Mouse (Mus musculus): ENCODE measurements around the gene Pard3b. TPM values are rescaled to one million over a fixed set of nuclear protein-coding genes. Genes with fewer than 3 reads are reported as not detected.

Pard3b gene
- polyA plus RNA-seq, 1 experiment from 2014 or later: 11.4 TPM

GRCm38 (mm10) chr1:62129186-62129585 lies 490.6 kb downstream of the Pard3b start:
- WGBS: 98% methylated on average over 2 of the region's 2 CpGs
- Histone ChIP-seq H3K9me3 (replicated peaks; ENCODE audit: control insufficient read depth, low read length) (no peaks in the 10 kb centered on the region), H3K27ac (ENCODE audit: low read length) (no peak overlapping the region), H3K27me3 (ENCODE audit: control insufficient read depth, insufficient read depth, low read length) (no peaks in the 10 kb centered on the region), H3K4me3 (ENCODE audit: low read length) (no peak overlapping the region), H3K4me2 (ENCODE audit: low read depth, low read length) (no peak overlapping the region), H3K4me1 (ENCODE audit: control insufficient read depth, insufficient read depth, low read length) (no peaks in the 10 kb centered on the region), H3K36me3 (ENCODE audit: control insufficient read depth, insufficient read depth) (no peaks in the 10 kb centered on the region), H3K9ac (ENCODE audit: low read length) (no peak overlapping the region)
- no peak for ATAC-seq (replicated peaks; ENCODE audit: extremely low read depth, insufficient read depth, low FRiP score)

GRCm38 (mm10) chr1:62148134-62148533 lies 509.5 kb downstream of the Pard3b start:
- H3K27me3 ChIP-seq (ENCODE audit: control insufficient read depth, insufficient read depth, low read length): no peaks in the 10 kb centered on the region
- H3K4me2 ChIP-seq (ENCODE audit: low read depth, low read length): no peak overlapping the region
- H3K4me1 ChIP-seq (ENCODE audit: control insufficient read depth, insufficient read depth, low read length): no peaks in the 10 kb centered on the region
- no peak overlapping the region for H3K27ac ChIP-seq (ENCODE audit: low read length)
- no peaks in the 10 kb centered on the region for H3K36me3 ChIP-seq (ENCODE audit: control insufficient read depth, insufficient read depth)
- no peak overlapping the region for H3K9ac ChIP-seq (ENCODE audit: low read length)
- H3K9me3 ChIP-seq (replicated peaks; ENCODE audit: control insufficient read depth, low read length): no peaks in the 10 kb centered on the region
- ATAC-seq (replicated peaks; ENCODE audit: extremely low read depth, insufficient read depth, low FRiP score): no peak
- no peak overlapping the region for H3K4me3 ChIP-seq (ENCODE audit: low read length)
- WGBS: 73% methylated on average over 4 of the region's 4 CpGs

GRCm38 (mm10) chr1:62148786-62149185 lies 510.2 kb downstream of the Pard3b start:
- Histone ChIP-seq H3K9ac (ENCODE audit: low read length) (no peak overlapping the region), H3K4me2 (ENCODE audit: low read depth, low read length) (no peak overlapping the region), H3K4me1 (ENCODE audit: control insufficient read depth, insufficient read depth, low read length) (no peaks in the 10 kb centered on the region), H3K27me3 (ENCODE audit: control insufficient read depth, insufficient read depth, low read length) (no peaks in the 10 kb centered on the region), H3K36me3 (ENCODE audit: control insufficient read depth, insufficient read depth) (no peaks in the 10 kb centered on the region), H3K9me3 (replicated peaks; ENCODE audit: control insufficient read depth, low read length) (no peaks in the 10 kb centered on the region), H3K4me3 (ENCODE audit: low read length) (no peak overlapping the region), H3K27ac (ENCODE audit: low read length) (no peak overlapping the region)
- 73% methylated on average over 6 of the region's 6 CpGs for WGBS
- no peak for ATAC-seq (replicated peaks; ENCODE audit: extremely low read depth, insufficient read depth, low FRiP score)

- H3K4me2 ChIP-seq (ENCODE audit: low read depth, low read length): no peak overlapping the region
- H3K9ac ChIP-seq (ENCODE audit: low read length): no peak overlapping the region
- H3K36me3 ChIP-seq (ENCODE audit: control insufficient read depth, insufficient read depth): no peaks in the 10 kb centered on the region
- H3K27ac ChIP-seq (ENCODE audit: low read length): no peak overlapping the region
- ATAC-seq (replicated peaks; ENCODE audit: extremely low read depth, insufficient read depth, low FRiP score): no peak
- 62% methylated on average over 1 of the region's 1 CpGs for WGBS
- H3K4me3 ChIP-seq (ENCODE audit: low read length): no peak overlapping the region
- H3K9me3 ChIP-seq (replicated peaks; ENCODE audit: control insufficient read depth, low read length): no peaks in the 10 kb centered on the region
- no peaks in the 10 kb centered on the region for H3K4me1 ChIP-seq (ENCODE audit: control insufficient read depth, insufficient read depth, low read length)
- no peaks in the 10 kb centered on the region for H3K27me3 ChIP-seq (ENCODE audit: control insufficient read depth, insufficient read depth, low read length)
These were observed 517.3 kb downstream of the Pard3b start for GRCm38 (mm10) chr1:62155970-62156369.

GRCm38 (mm10) chr1:62159592-62159991 lies 521.0 kb downstream of the Pard3b start:
- H3K4me1 ChIP-seq (ENCODE audit: control insufficient read depth, insufficient read depth, low read length): no peaks in the 10 kb centered on the region
- H3K36me3 ChIP-seq (ENCODE audit: control insufficient read depth, insufficient read depth): no peaks in the 10 kb centered on the region
- no peak overlapping the region for H3K4me2 ChIP-seq (ENCODE audit: low read depth, low read length)
- no peaks in the 10 kb centered on the region for H3K9me3 ChIP-seq (replicated peaks; ENCODE audit: control insufficient read depth, low read length)
- no peaks in the 10 kb centered on the region for H3K27me3 ChIP-seq (ENCODE audit: control insufficient read depth, insufficient read depth, low read length)
- ATAC-seq (replicated peaks; ENCODE audit: extremely low read depth, insufficient read depth, low FRiP score): no peak
- no peak overlapping the region for H3K9ac ChIP-seq (ENCODE audit: low read length)
- WGBS: 75% methylated on average over 2 of the region's 2 CpGs
- H3K27ac ChIP-seq (ENCODE audit: low read length): no peak overlapping the region
- no peak overlapping the region for H3K4me3 ChIP-seq (ENCODE audit: low read length)

GRCm38 (mm10) chr1:62175013-62175640 lies 536.5 kb downstream of the Pard3b start:
- 68% methylated on average over 1 of the region's 1 CpGs for WGBS
- Histone ChIP-seq H3K4me2 (ENCODE audit: low read depth, low read length) (no peak overlapping the region), H3K4me3 (ENCODE audit: low read length) (no peak overlapping the region), H3K27ac (ENCODE audit: low read length) (no peak overlapping the region), H3K9ac (ENCODE audit: low read length) (no peak overlapping the region), H3K4me1 (ENCODE audit: control insufficient read depth, insufficient read depth, low read length) (no peaks in the 10 kb centered on the region), H3K27me3 (ENCODE audit: control insufficient read depth, insufficient read depth, low read length) (no peaks in the 10 kb centered on the region), H3K36me3 (ENCODE audit: control insufficient read depth, insufficient read depth) (no peaks in the 10 kb centered on the region), H3K9me3 (replicated peaks; ENCODE audit: control insufficient read depth, low read length) (no peaks in the 10 kb centered on the region)
- no peak for ATAC-seq (replicated peaks; ENCODE audit: extremely low read depth, insufficient read depth, low FRiP score)

- no peak overlapping the region for H3K4me3 ChIP-seq (ENCODE audit: low read length)
- no peaks in the 10 kb centered on the region for H3K27me3 ChIP-seq (ENCODE audit: control insufficient read depth, insufficient read depth, low read length)
- peaks cover 6% of the 10 kb centered on the region for H3K4me1 ChIP-seq (ENCODE audit: control insufficient read depth, insufficient read depth, low read length)
- H3K27ac ChIP-seq (ENCODE audit: low read length): no peak overlapping the region
- H3K9me3 ChIP-seq (replicated peaks; ENCODE audit: control insufficient read depth, low read length): no peaks in the 10 kb centered on the region
- H3K4me2 ChIP-seq (ENCODE audit: low read depth, low read length): no peak overlapping the region
- ATAC-seq (replicated peaks; ENCODE audit: extremely low read depth, insufficient read depth, low FRiP score): no peak
- no peak overlapping the region for H3K9ac ChIP-seq (ENCODE audit: low read length)
- H3K36me3 ChIP-seq (ENCODE audit: control insufficient read depth, insufficient read depth): no peaks in the 10 kb centered on the region
- WGBS: 17% methylated on average over 5 of the region's 5 CpGs
These were observed 543.0 kb downstream of the Pard3b start for GRCm38 (mm10) chr1:62181638-62182037.

GRCm38 (mm10) chr1:62182634-62183033 lies 544.0 kb downstream of the Pard3b start:
- Histone ChIP-seq H3K27me3 (ENCODE audit: control insufficient read depth, insufficient read depth, low read length) (no peaks in the 10 kb centered on the region), H3K27ac (ENCODE audit: low read length) (no peak overlapping the region), H3K9me3 (replicated peaks; ENCODE audit: control insufficient read depth, low read length) (no peaks in the 10 kb centered on the region), H3K4me3 (ENCODE audit: low read length) (no peak overlapping the region), H3K36me3 (ENCODE audit: control insufficient read depth, insufficient read depth) (no peaks in the 10 kb centered on the region), H3K4me1 (ENCODE audit: control insufficient read depth, insufficient read depth, low read length) (peaks cover 6% of the 10 kb centered on the region), H3K9ac (ENCODE audit: low read length) (no peak overlapping the region), H3K4me2 (ENCODE audit: low read depth, low read length) (no peak overlapping the region)
- WGBS: 80% methylated on average over 3 of the region's 3 CpGs
- no peak for ATAC-seq (replicated peaks; ENCODE audit: extremely low read depth, insufficient read depth, low FRiP score)

GRCm38 (mm10) chr1:62190786-62191185 lies 552.2 kb downstream of the Pard3b start:
- Histone ChIP-seq H3K4me2 (ENCODE audit: low read depth, low read length) (no peak overlapping the region), H3K4me1 (ENCODE audit: control insufficient read depth, insufficient read depth, low read length) (no peaks in the 10 kb centered on the region), H3K36me3 (ENCODE audit: control insufficient read depth, insufficient read depth) (no peaks in the 10 kb centered on the region), H3K4me3 (ENCODE audit: low read length) (no peak overlapping the region), H3K9me3 (replicated peaks; ENCODE audit: control insufficient read depth, low read length) (no peaks in the 10 kb centered on the region), H3K27ac (ENCODE audit: low read length) (no peak overlapping the region), H3K9ac (ENCODE audit: low read length) (no peak overlapping the region), H3K27me3 (ENCODE audit: control insufficient read depth, insufficient read depth, low read length) (no peaks in the 10 kb centered on the region)
- ATAC-seq (replicated peaks; ENCODE audit: extremely low read depth, insufficient read depth, low FRiP score): no peak
- 60% methylated on average over 1 of the region's 1 CpGs for whole genome bisulfite sequencing

Measured in heart, embryonic 16.5 days (tissue).